Mouse (Mus musculus) liver, adult 2 months (tissue): ENCODE results near the gene Ndrg3.

Source experiments
- CTCF ChIP-seq: fragments of 200-500 bp; IDR thresholded peaks from 2 replicates; pipeline ENCODE4 v1.5.1; 2011; ENCODE audit warnings: low read depth, low read length, control low read depth
- POLR2A ChIP-seq: fragments of 200-500 bp; IDR thresholded peaks from 2 replicates; pipeline ENCODE4 v1.6.1; 2011; ENCODE audit warnings: low read length, control low read depth; ENCODE audit not compliant: insufficient read depth; ENCODE audit errors: extremely low read depth

- TF ChIP-seq CTCF (no peak), POLR2A (no peak)
Measured at GRCm38 (mm10) chr2:156963891-156964290, 28.0 kb downstream of the Ndrg3 start.
